Mouse (Mus musculus) fibroblast of lung, adult 2 months (primary cell): ENCODE data around the gene Def8.
"Not testable (repeated sequence)": the region's sequence is repeated elsewhere in the genome, so short reads cannot be mapped to it uniquely, and the experiment has no call there.

Source experiments
- DNase-seq: peaks from one replicate; pipeline ENCODE4 v3.0.0-alpha.2; 2011; ENCODE audit warnings: low read depth

Gene Def8

DNA sequence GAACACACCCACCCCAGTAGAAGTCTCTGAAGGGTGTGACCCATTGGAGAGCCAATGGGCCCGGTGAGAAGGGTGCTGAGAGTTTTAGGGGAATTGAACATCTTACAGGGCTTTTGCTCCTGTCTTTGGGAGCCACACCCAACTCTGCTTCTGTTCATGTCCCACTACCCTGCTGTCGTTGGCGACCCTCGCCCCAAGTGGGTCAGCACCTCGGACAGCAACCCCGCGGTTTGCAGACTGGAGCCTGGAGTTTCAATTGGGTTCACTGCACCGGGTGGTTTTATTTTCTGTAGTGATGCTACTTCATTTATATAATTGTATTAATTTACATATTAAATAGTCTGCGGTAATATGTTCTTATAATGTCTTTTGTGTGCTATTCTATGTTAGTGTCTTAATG is 9.1 kb upstream of the Def8 start:
- no peak for DNase-seq

DNA sequence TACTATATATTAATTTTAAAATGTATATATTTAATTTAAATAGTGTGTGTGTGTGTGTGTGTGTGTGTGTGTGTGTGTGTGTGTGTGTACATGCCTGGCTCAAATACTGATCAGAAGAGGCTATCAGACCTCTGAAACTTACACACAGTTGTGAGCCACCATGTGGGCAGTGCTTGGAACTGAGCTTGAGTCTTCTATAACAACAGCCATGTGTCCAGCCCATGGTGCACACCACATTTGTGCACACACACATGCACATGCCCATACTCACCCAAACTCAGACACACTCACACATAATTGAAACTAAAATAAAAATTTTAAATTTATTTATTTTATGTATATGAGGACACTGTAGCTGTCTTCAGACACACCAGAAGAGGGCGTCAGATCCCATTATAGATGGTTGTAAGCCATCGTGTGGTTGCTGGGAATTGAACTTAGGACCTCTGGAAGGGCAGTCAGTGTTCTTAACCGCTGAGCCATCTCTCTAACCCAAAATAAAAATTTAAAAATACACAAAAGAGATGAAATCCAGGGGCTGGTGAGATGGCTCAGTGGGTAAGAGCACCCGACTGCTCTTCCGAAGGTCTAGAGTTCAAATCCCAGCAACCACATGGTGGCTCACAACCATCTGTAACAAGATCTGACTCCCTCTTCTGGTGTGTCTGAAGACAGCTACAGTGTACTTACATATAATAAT is 8.2 kb upstream of the Def8 start:
- DNase-seq, result not testable (repeated sequence)

DNA sequence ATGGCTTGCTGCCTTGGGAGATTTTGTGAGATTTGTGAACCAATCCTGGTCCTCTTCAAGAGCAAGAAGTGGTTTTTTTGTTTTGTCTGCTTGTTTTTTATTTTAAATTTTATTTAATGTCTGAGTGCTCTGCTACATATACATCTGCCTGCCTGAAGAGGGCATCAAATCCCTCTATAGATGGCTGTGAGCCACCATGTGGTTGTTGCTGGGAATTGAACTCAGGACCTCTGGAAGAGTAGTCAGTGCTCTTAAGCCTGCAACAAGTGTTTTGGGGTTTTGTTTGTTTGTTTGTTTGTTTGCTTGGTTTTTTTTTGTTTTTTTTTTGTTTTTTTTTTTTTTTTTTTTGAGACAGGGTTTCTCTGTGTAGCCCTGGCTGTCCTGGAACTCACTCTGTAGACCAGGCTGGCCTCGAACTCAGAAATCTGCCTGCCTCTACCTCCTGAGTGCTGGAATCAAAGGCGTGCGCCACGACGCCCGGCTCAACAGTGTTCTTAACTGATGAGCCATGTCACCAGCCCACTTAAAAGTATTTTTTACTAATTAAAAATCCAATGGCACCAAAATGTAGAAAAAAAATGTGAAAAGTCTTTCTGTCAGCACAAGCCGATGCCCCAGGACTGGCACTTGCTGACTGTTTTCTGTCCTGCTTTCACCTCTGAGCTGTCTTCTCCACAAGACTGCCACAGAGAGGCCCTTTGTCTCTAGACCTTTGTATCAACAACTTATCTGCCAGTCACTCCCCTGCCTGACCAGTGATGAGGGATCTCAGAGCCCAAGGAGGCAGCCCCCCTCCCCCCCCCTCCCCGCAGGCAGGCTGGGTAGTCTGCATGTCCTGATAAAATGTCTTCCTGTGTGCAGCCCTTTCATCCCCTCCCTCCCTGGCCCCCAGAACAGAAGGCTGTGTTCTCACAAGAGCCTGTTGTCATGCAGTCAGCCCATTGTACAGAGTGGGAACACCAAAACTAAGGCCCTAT is 7.1 kb upstream of the Def8 start:
- DNase-seq, result no peak

DNA sequence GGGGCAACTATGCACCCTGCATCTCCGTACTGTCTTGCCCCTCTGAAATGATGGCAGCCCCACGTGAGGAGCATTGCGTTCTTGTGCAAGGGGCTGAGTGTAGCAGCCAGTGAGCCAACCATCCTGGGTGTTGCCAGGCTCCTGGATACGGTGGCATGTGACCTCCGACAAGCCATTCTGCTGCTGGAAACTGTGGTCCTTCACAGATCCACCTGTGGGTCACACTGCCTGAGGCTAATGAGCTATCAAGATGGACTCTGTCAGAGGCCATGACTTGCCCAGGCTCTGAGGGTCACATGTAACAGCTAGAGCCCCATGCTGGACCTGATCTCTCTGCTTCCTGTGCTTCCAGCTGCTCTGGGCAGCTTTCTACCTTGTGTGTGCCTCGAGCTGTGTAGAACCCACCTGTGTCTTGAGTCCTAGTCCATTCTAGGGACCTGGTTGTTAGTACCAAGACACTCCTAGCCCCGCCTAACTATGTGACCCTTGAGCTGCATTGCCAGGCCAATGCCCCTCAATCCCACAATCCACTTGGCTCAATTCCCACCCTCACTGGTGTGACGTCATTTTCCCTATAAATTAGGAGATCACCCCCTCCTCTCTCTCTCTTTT is 6.3 kb upstream of the Def8 start:
- no peak for DNase-seq

DNA sequence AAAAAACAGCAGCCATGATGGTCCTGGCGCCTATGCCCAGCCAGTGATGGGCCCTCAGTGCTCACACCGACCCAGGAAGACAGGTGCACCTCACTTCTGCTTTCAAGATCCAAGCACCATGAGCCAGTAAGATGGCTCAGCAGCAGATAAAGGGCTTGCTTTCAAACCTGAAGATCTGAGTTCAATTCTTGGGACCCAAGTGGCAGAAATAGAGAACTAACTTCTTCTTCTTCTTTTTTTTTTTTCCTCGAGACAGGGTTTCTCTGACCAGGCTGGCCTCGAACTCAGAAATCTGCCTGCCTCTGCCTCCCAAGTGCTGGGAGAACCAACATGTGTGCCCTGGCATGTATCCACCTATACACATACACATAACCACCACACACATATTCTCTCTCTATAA is 3.6 kb upstream of the Def8 start:
- no peak for DNase-seq

DNA sequence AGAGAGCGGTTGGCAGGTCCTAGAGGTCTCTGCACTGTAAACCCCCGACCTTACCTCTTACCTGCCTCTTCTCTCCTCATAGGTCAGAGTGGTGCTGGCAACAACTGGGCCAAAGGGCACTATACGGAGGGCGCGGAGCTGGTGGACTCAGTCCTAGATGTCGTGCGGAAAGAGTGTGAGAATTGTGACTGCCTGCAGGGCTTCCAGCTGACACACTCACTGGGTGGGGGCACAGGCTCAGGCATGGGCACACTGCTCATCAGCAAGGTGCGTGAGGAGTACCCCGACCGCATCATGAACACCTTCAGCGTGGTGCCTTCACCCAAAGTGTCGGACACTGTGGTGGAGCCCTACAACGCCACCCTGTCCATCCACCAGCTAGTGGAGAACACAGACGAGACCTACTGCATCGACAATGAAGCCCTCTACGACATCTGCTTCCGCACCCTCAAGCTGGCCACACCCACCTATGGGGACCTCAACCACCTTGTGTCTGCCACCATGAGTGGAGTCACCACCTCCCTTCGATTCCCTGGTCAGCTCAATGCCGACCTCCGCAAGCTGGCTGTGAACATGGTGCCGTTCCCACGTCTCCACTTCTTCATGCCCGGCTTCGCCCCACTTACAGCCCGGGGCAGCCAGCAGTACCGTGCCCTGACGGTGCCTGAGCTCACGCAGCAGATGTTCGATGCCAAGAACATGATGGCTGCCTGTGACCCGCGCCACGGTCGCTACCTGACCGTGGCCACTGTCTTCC is 2.6 kb upstream of the Def8 start:
- no peak for DNase-seq

DNA sequence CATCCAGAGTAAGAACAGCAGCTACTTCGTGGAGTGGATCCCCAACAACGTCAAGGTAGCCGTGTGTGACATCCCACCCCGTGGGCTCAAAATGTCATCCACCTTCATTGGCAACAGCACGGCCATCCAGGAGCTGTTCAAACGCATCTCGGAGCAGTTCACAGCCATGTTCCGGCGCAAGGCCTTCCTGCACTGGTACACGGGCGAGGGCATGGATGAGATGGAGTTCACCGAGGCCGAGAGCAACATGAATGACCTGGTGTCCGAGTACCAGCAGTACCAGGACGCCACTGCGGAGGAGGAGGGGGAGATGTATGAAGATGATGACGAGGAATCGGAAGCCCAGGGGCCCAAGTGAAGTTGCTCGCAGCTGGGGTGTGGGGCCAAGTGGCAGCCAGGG is 2.0 kb upstream of the Def8 start:
- no peak for DNase-seq

DNA sequence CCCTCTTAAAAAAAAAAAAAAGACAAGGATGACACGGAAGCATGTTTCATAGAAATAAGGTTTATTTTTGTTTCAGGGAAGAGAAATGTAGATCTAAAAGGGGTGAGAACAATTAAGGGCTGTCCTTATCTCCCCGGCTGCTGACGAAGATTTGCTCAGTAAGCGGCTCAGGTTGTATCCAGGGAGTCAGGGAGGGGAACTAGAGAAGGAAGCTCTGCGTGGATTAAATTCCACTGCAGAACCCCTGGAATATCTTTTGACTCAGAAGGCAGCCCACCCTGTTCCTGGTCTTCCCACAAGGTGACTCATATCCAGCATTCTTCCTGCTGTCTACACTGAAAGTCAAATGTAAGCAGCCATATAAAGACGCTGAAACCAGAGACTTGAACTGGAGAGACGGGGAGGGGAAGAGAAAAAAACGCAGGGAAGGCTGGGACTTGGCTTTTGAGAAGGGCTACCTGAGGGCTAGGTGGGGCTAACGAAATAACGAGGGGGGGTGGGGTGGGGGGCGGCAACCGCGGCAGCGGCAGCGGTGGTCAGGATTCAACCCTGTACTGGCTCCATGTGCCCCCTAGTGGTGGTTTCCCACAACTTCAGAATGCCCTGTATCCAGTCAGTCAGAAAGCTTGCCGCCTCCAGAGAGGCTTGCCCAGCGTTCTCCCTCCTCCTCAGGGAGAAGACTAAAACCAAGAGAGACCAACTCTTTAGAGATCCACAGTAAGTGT is 1.1 kb upstream of the Def8 start:
- peak; percentile 55 for DNase-seq

DNA sequence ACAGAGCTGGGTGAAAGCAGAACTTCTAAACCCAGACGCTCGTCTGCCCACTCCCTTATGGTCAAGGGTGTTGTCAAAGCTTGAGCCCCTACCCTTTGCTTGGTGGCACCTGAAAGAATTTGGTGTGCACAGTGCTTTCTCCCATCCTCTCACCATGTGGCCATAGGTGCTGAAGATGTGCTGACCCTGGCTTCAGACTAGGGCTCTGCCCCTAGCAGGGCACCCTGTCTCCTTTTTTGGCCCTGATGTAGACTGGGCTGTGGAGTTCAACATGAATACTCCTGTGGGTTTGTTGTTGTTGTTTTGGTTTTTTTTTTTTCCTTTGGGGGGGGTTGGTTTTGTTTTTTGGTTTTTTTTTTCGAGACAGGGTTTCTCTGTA is 557 bp upstream of the Def8 start:
- no peak for DNase-seq

DNA sequence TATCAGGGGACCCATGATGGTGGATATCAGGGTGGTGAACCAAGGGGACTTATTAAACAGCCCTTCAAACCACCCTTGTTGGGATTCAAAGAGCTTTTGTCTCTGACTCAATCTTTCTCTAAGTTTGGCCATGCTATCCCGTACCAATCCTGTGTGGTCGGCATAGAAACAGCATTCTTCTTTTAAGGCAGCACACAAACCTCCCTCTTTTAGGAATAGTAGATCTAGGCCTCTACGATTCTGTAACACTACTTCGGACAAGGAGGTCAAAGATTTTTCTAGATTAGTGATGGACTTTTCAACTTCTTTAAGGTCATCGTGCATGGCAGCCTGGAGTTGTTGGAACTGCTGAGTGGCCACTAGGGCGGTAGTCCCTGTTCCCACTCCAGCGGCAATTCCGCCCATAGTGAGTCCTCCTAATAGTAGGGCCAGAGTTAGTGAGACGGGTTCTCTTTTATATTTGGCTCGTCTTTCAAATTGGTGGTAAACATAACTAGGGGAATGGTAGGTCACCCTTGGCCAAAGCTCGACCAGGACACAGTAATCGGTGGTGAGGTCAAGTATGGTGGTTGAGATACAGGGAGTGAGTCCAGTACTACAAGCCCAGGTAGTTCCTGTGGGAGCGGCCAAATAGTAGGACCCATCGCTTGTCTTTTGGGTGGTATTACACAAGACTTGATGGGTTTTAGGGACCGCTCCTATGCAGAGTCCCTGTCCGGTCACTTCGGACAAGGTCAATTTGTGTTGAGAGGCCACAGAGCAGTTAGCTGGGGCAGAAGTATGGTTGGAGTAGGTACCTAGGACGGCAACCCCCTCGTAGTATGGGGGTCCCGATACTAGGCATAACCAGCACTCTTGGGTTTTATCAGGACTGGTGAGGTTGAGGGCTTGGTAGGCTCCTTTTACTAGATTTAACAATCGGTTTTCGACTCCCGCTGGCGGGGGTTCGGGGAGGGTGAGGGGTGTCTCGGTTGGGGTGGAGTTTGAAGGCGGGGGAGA is 3.5 kb downstream of the Def8 start:
- DNase-seq, result no peak

DNA sequence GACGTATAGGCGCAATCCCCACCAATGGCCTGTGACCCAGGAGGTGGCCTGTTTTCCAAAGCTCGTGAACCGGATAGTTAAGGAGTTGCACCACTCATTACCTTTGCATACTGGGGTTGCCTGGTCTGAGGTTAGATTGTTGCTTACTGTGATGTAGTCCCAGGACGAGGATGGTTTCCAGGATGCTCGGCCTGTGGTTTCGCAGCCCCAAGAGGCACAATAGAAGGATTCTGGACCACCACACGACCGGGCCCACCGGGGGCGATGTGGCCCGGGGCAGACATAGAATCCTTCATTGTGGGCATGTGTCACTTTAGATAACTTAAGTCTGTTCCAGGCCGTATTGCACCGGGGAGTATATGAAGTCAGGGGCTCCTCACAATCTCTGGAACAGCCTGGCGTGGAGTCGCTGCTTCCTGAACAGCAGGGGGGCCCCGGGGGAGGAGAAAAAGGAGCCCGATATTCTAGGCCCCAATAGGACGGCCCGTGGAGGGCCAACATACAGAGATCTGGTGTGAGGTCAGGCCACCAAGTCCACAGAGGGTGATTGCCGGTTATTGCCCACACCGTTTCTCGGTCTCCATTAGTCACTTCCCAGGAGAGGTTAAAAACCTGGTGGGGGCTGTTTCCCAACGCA is 4.4 kb downstream of the Def8 start:
- no peak for DNase-seq

DNA sequence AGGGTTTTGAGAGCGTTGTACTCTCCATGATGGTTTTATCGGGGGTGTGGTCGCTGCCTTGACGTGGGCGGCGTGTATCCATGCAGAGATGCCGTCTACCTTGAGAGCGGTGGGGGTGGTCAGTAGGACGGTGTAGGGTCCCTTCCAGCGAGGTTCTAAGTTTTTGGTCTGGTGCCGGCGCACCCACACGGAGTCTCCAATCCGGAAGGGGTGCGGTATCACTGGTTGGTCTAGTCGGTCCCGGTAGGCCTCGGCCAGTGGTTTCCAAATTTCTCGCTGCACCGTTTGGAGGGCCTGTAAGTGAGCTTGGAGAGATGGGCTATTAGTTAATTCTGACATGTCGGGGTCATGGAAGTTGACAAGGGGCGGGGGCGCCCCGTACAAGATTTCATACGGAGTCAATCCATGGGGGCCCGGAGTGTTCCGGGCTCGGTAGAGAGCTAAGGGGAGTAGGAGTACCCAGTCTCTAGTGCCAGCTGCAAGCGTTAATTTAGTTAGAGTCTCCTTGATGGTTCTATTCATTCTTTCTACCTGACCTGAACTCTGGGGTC is 5.1 kb downstream of the Def8 start:
- DNase-seq, result no peak

DNA sequence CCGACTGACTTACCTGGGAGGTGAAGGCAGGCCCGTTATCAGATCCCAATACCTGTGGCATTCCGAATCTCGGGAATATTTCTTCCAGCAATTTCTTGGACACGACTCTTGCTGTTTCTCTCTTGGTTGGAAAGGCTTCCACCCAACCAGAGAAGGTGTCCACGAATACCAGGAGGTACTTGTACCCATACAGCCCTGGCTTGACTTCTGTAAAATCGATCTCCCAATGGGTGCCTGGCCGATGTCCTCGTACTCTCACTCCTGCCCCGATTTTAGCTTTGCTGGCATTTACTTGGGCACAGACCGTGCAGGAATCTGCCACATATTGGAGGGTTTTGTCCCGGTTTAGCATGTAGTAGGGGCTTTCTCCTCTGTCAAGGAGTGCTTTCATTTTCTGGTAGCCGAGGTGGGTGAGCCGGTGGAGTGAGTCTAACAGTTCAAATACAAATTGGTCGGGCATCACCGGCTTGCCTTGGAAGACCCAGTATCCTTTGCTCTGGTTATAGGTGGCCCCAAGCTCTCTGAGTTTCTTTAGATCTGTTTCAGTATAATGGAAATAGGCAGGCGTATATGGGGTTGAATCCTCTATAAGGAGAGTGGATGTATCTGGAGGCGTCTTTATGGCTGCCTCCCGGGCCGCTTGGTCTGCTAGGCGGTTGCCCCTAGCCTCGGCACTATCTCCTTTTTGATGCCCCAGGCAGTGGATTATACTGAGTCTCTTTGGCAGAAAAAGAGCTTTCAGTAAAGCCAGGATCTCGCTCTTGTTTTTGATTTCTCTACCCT is 5.8 kb downstream of the Def8 start:
- DNase-seq, result no peak

DNA sequence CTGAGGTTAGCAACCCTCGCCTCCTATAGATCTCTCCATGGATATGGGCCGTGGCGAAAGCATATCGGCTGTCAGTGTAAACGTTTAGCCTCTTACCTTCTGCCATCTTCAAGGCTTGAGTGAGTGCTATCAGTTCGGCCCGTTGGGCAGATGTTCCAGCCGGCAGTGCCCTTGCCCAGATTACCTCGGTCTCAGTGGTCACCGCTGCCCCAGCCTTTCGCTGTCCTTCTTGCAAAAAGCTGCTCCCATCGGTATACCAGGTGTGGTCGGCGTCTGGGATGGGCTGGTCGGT is 6.3 kb downstream of the Def8 start:
- DNase-seq, result not testable (repeated sequence)

DNA sequence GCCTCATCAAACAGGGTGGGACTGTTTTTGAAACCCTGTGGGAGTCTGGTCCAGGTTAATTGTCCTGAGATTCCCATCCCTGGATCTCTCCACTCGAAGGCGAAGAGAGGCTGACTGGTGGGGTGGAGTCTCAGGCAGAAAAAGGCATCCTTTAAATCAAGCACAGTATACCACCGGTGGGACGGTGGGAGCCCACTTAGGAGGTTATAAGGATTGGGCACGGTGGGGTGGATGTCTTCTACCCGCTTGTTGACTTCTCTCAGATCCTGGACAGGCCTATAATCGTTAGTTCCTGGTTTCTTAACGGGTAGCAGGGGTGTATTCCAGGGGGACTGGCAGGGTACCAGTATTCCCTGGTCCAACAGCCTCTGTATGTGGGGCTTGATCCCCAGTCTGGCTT is 7.6 kb downstream of the Def8 start:
- not testable (repeated sequence) for DNase-seq

DNA sequence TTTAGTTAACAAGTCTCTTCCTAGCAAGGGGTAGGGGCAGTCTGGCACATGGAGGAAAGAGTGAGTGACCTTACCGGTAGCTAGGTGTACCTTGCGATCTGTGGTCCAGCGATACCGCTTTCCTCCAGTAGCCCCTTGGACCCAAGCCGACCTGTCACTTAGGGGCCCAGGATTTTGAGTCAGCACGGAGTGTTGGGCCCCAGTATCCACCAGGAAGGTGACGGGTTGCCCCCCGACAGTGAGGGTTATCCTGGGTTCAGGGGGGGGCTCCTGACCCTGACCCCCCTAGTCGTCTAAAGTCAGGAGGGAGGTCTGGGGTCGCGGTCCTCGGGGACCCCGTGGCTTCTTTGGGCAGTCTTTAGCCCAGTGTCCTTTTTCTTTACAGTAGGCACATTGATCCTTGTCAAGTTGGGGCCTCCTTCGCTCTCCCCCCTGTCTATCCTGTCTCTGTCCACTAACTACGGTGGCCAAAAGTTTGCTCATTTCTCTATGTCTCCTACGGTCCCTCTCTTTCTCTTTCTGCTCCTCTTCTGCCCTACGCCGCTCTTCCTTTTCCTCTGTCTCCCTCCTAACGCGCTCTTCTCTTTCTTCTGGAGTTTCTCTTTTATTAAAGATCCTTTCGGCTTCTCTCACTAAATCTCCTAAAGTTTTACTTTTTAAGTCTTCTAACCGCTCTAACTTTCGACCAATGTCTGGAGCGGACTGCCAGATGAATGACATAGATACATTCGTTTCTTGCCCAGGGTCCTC is 8.5 kb downstream of the Def8 start:
- no peak for DNase-seq

DNA sequence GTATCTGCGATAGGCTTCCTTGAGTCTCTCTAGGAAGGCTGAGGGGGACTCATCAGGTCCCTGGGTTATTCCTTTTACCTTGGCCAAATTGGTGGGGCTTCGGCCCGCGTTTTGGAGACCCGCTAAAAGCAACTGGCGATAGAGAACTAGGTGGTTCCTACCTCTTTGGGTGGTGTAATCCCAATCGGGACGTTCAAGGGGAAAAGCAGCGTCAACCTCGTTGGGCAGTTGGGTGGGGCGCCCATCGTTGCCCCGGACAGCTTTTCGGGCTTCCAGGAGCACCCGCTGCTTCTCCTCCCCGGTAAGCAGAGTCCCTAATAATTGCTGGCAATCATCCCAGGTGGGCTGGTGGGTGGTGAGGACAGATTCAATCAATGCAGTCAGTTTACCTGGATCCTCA is 9.1 kb downstream of the Def8 start:
- no peak for DNase-seq
